Mouse (Mus musculus): ENCODE measurements around the gene Myl3. TPM values are rescaled to one million over a fixed set of nuclear protein-coding genes. Genes with fewer than 3 reads are reported as not detected.

The Myl3 gene
- total and polyA plus RNA-seq, 3 experiments, result not detected

- Histone ChIP-seq H3K4me1 (ENCODE audit: insufficient read depth, low read depth, low read length) (no peaks in the 10 kb centered on the region), H3K4me3 (ENCODE audit: low read depth, low read length) (no peak overlapping the region), H3K27me3 (ENCODE audit: insufficient read depth, low read length) (peaks cover 38% of the 10 kb centered on the region), H3K9me3 (replicated peaks) (no peaks in the 10 kb centered on the region), H3K36me3 (replicated peaks) (no peaks in the 10 kb centered on the region)
- DNase-seq (ENCODE audit: low spot score), result no peak
- TF ChIP-seq CTCF (IDR thresholded peaks at IDR 0.05; ENCODE audit: low read depth, low read length) (0 out of 2 replicates have a peak, but pooled peaks have one; percentile 15), GATA2 (IDR thresholded peaks at IDR 0.05; ENCODE audit: borderline replicate concordance, low read depth, low read length) (no peak), POLR2AphosphoS5 (IDR thresholded peaks at IDR 0.05; ENCODE audit: insufficient replicate concordance, low read depth, low read length) (no peak)
- ATAC-seq (ENCODE audit: extremely low read depth, insufficient number of reproducible peaks, low FRiP score, poor library complexity, severe bottlenecking), result peak; percentile 34; the same call in 1 of the 2 replicates
Observed at GRCm38 (mm10) chr9:110759265-110759664, 17.6 kb downstream of the Myl3 start.

GRCm38 (mm10) chr9:110760886-110761285, 19.2 kb downstream of the Myl3 start:
- ATAC-seq (ENCODE audit: extremely low read depth, insufficient number of reproducible peaks, low FRiP score, poor library complexity, severe bottlenecking), result no peak
- peaks cover 36% of the 10 kb centered on the region for H3K27me3 ChIP-seq (ENCODE audit: insufficient read depth, low read length)

GRCm38 (mm10) chr9:110762763-110763162, 21.1 kb downstream of the Myl3 start:
- Histone ChIP-seq H3K9me3 (replicated peaks) (no peaks in the 10 kb centered on the region), H3K36me3 (replicated peaks) (no peaks in the 10 kb centered on the region), H3K4me3 (ENCODE audit: low read depth, low read length) (no peak overlapping the region), H3K27me3 (ENCODE audit: insufficient read depth, low read length) (peaks cover 39% of the 10 kb centered on the region), H3K4me1 (ENCODE audit: insufficient read depth, low read depth, low read length) (no peaks in the 10 kb centered on the region)
- ATAC-seq (ENCODE audit: extremely low read depth, insufficient number of reproducible peaks, low FRiP score, poor library complexity, severe bottlenecking), result no peak
- no peak for DNase-seq (ENCODE audit: low spot score)
- TF ChIP-seq GATA1 (IDR thresholded peaks at IDR 0.05; ENCODE audit: borderline replicate concordance, low read length), result no peak
- no peak for TF ChIP-seq CTCF (IDR thresholded peaks at IDR 0.05; ENCODE audit: low read depth, low read length)
- no peak for TF ChIP-seq POLR2AphosphoS5 (IDR thresholded peaks at IDR 0.05; ENCODE audit: insufficient replicate concordance, low read depth, low read length)
- TF ChIP-seq TAL1 (conservative IDR thresholded peaks at IDR 0.05; ENCODE audit: low read depth, low read length), result no peak
- TF ChIP-seq GATA2 (IDR thresholded peaks at IDR 0.05; ENCODE audit: borderline replicate concordance, low read depth, low read length), result no peak

More at GRCm38 (mm10) chr9:110760886-110761285, 19.2 kb downstream of the Myl3 start:
- no peak for TF ChIP-seq GATA2 (IDR thresholded peaks at IDR 0.05; ENCODE audit: borderline replicate concordance, low read depth, low read length)
- H3K4me3 ChIP-seq (ENCODE audit: low read depth, low read length), result no peak overlapping the region
- DNase-seq (ENCODE audit: low spot score), result no peak
- H3K36me3 ChIP-seq (replicated peaks), result no peaks in the 10 kb centered on the region
- H3K9me3 ChIP-seq (replicated peaks), result no peaks in the 10 kb centered on the region
- H3K4me1 ChIP-seq (ENCODE audit: insufficient read depth, low read depth, low read length), result no peaks in the 10 kb centered on the region

- no peaks in the 10 kb centered on the region for H3K36me3 ChIP-seq (replicated peaks)
- peaks cover 37% of the 10 kb centered on the region for H3K27me3 ChIP-seq (ENCODE audit: insufficient read depth, low read length)
- H3K9me3 ChIP-seq (replicated peaks), result no peaks in the 10 kb centered on the region
- TF ChIP-seq TAL1 (conservative IDR thresholded peaks at IDR 0.05; ENCODE audit: low read depth, low read length) (no peak), GATA2 (IDR thresholded peaks at IDR 0.05; ENCODE audit: borderline replicate concordance, low read depth, low read length) (no peak), CTCF (IDR thresholded peaks at IDR 0.05; ENCODE audit: low read depth, low read length) (no peak), POLR2AphosphoS5 (IDR thresholded peaks at IDR 0.05; ENCODE audit: insufficient replicate concordance, low read depth, low read length) (no peak), GATA1 (IDR thresholded peaks at IDR 0.05; ENCODE audit: borderline replicate concordance, low read length) (no peak)
- ATAC-seq (ENCODE audit: extremely low read depth, insufficient number of reproducible peaks, low FRiP score, poor library complexity, severe bottlenecking) (no peak), DNase-seq (ENCODE audit: low spot score) (no peak)
- no peak overlapping the region for H3K4me3 ChIP-seq (ENCODE audit: low read depth, low read length)
- H3K4me1 ChIP-seq (ENCODE audit: insufficient read depth, low read depth, low read length), result no peaks in the 10 kb centered on the region
Observed at GRCm38 (mm10) chr9:110763405-110763804, 21.7 kb downstream of the Myl3 start.

- Histone ChIP-seq H3K4me1 (ENCODE audit: insufficient read depth, low read depth, low read length) (no peaks in the 10 kb centered on the region), H3K9me3 (replicated peaks) (no peaks in the 10 kb centered on the region), H3K36me3 (replicated peaks) (no peaks in the 10 kb centered on the region), H3K4me3 (ENCODE audit: low read depth, low read length) (no peak overlapping the region), H3K27me3 (ENCODE audit: insufficient read depth, low read length) (peaks cover 34% of the 10 kb centered on the region)
- no peak for TF ChIP-seq CTCF (IDR thresholded peaks at IDR 0.05; ENCODE audit: low read depth, low read length)
- TF ChIP-seq POLR2AphosphoS5 (IDR thresholded peaks at IDR 0.05; ENCODE audit: insufficient replicate concordance, low read depth, low read length), result no peak
- no peak for TF ChIP-seq TAL1 (conservative IDR thresholded peaks at IDR 0.05; ENCODE audit: low read depth, low read length)
- no peak for TF ChIP-seq GATA2 (IDR thresholded peaks at IDR 0.05; ENCODE audit: borderline replicate concordance, low read depth, low read length)
- no peak for TF ChIP-seq GATA1 (IDR thresholded peaks at IDR 0.05; ENCODE audit: borderline replicate concordance, low read length)
- ATAC-seq (ENCODE audit: extremely low read depth, insufficient number of reproducible peaks, low FRiP score, poor library complexity, severe bottlenecking), result no peak
- DNase-seq (ENCODE audit: low spot score), result no peak
Observed at GRCm38 (mm10) chr9:110772336-110772735, 30.7 kb downstream of the Myl3 start.

GRCm38 (mm10) chr9:110774403-110775268, 33.0 kb downstream of the Myl3 start:
- Histone ChIP-seq H3K9me3 (replicated peaks) (no peaks in the 10 kb centered on the region), H3K27me3 (ENCODE audit: insufficient read depth, low read length) (peaks cover 42% of the 10 kb centered on the region), H3K4me1 (ENCODE audit: insufficient read depth, low read depth, low read length) (no peaks in the 10 kb centered on the region), H3K4me3 (ENCODE audit: low read depth, low read length) (no peak overlapping the region), H3K36me3 (replicated peaks) (no peaks in the 10 kb centered on the region)
- no peak for TF ChIP-seq POLR2AphosphoS5 (IDR thresholded peaks at IDR 0.05; ENCODE audit: insufficient replicate concordance, low read depth, low read length)
- ATAC-seq (ENCODE audit: extremely low read depth, insufficient number of reproducible peaks, low FRiP score, poor library complexity, severe bottlenecking) (no peak), DNase-seq (ENCODE audit: low spot score) (no peak)

All from G1E (cell line).